Mouse (Mus musculus) embryonic facial prominence, embryonic 10.5 days (tissue): ENCODE data around the gene Pde4d. TPM values are rescaled to one million over a fixed set of nuclear protein-coding genes. Genes with fewer than 3 reads are reported as not detected.

Experiments used
- DNase-seq: peaks from one replicate; pipeline ENCODE4 v3.0.0-alpha.2; 2017; ENCODE audit warnings: low spot score
- H3K27ac ChIP-seq: fragments of 300-500 bp; sonication (generic); replicated peaks from 2 replicates; pipeline ENCODE4 v1.5.1; 2016; ENCODE audit warnings: mild to moderate bottlenecking
- H3K27me3 ChIP-seq: fragments of 300-500 bp; sonication (generic); replicated peaks from 2 replicates; pipeline ENCODE4 v1.6.1; 2016; ENCODE audit warnings: low read depth, mild to moderate bottlenecking; ENCODE audit not compliant: poor library complexity, severe bottlenecking
- H3K36me3 ChIP-seq: fragments of 300-500 bp; sonication (generic); replicated peaks from 2 replicates; pipeline ENCODE4 v1.6.1; 2016; ENCODE audit warnings: mild to moderate bottlenecking, moderate library complexity
- H3K4me1 ChIP-seq: fragments of 300-500 bp; sonication (generic); 2 replicates; pipeline ENCODE4 v1.6.1; 2016
- H3K4me3 ChIP-seq: fragments of 300-500 bp; sonication (generic); 2 replicates; pipeline ENCODE4 v1.5.1; 2016; ENCODE audit warnings: mild to moderate bottlenecking, moderate library complexity
- H3K9me3 ChIP-seq: fragments of 300-500 bp; sonication (generic); 2 replicates; pipeline ENCODE4 v1.6.1; 2016; ENCODE audit warnings: mild to moderate bottlenecking
- WGBS: fragments of 180-500 bp; shearing (Covaris S2); methylation state at CpG from one replicate; pipeline ENCODE4 v1.1.7; 2016; 5-methylcytosine and 5-hydroxymethylcytosine counted together
- polyA plus RNA-seq: library from polyadenylated mRNA; unstranded; fragments of >200 nt; fragmentation: Nextera tagmentation; extraction: Ambion mirVana; gene quantifications from 2 replicates; pipeline ENCODE4 v1.2.1, GENCODE M21; 2016

Gene Pde4d
- polyA plus RNA-seq, 1 experiment from 2014 or later: 19.7 TPM

DNA sequence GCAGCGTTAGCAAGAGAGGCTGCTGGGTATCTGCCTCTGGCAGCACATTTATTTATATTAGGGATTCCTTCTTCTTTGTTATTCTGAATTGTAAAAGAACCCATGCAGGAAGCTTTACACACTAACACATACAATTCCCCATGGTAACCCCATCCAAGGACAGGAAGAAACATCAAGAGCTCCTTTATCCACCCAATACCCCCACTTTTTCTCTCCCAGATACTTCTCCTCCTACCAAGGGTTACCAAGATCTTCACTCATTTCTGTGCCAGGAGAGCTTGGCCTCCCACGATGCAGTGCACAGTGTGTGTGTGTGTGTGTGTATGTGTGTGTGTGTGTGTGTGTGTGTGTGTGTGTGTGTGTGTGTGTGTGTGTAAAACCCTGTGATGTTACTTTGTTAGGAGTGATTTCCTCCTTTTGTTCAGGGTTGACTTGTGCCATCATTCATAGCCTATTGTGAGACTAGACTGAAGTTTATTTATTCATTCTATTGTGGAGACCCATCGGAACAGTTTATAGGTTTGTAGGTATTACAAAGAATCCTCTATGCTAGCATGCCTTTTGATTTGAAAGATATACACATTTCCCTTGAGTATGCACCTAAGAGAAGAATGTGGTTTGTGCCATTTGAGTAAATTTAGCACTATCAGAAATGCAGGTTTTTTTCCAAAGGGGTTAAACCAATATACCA, 846.7 kb downstream of the Pde4d start:
- Histone ChIP-seq H3K27me3 (no peaks in the 10 kb centered on the region), H3K9me3 (no peaks in the 10 kb centered on the region), H3K27ac (no peak overlapping the region), H3K4me3 (no peak overlapping the region), H3K4me1 (peaks cover 12% of the 10 kb centered on the region; the same call in 1 of the 2 replicates), H3K36me3 (no peaks in the 10 kb centered on the region)
- no peak for DNase-seq
- 61% methylated on average over 3 of the region's 3 CpGs for WGBS

DNA sequence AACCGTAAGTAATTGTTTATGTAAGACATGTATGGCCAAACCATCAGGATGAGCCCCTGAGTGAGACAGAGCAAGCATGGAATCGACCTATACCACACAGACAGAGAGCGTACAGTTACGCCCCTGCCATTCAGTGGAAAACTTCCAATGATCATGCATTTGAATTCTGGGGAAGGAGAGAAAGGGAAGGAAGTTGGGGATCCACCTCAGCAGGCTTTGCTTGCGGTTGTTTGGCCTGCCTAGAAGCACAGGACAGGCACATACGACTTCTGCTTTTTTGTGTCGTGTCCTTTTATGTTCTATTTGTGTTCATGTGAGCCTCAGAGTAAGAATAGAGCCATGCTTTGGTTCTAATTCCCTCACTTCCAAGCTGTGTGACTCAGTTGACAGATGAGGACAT, 849.1 kb downstream of the Pde4d start:
- DNase-seq: no peak
- no peaks in the 10 kb centered on the region for H3K9me3 ChIP-seq
- no peaks in the 10 kb centered on the region for H3K27me3 ChIP-seq
- no peak overlapping the region for H3K27ac ChIP-seq
- no peak overlapping the region for H3K4me3 ChIP-seq
- H3K4me1 ChIP-seq: peaks cover 9% of the 10 kb centered on the region; the same call in 1 of the 2 replicates
- H3K36me3 ChIP-seq: no peaks in the 10 kb centered on the region
- WGBS: 92% methylated on average over 7 of the region's 7 CpGs

DNA sequence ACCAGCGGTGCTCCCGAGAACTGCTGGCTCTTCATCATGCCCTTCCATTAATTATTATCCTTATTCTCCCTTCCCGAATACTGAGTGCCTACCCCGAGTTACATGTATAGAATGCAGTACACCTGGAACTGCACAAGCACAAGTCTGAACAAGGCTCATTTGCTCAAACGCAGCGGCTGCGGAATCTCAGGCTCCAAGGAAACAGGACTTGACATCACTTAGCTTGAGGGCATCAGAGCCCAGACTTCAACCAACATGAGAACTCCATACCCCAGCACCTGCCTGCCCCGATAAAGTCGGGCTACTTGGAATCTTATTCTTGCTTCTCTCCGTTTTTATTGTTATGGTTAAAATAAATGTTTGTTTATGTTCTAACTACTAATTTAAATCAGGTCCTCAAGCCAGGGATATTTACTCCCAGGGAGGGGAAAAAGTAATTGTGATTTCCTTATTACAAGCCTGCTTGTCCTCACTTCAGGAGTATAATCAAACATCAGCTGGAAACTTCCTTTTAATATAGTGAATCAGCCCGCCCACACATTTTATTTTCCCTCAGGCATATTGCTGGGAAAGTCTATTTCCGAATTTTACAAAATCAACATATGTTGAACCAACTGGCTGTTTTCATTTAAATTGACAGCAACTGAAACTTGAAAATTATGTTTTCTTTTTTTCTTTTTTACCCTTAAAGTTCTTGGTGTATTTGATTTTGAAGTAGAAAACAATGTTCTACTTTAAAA, 849.9 kb downstream of the Pde4d start:
- Histone ChIP-seq H3K9me3 (no peaks in the 10 kb centered on the region), H3K27ac (no peak overlapping the region), H3K4me3 (no peak overlapping the region), H3K4me1 (peaks cover 7% of the 10 kb centered on the region; the same call in 1 of the 2 replicates), H3K36me3 (no peaks in the 10 kb centered on the region), H3K27me3 (no peaks in the 10 kb centered on the region)
- DNase-seq: peak; percentile 16
- WGBS: 82% methylated on average over 12 of the region's 12 CpGs

DNA sequence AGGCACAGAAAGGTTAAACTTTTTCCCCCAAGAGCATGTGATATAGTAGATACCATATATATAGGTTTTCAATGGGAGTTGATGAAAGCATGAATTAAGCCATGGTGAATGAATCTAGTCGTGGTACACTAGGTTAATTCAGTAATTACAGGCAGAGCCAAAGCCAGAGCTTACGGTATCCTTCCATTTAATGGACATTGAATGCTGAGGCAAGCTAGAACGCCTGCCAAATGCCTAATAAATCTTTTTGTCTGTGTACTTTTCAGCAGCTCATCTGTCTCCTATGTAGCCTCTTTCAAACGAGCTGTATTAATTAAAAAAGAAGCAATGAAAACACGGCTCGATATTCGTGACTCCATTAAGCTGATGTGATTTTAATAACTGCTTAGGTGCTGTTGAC, 862.8 kb downstream of the Pde4d start:
- Histone ChIP-seq H3K4me3 (no peak overlapping the region), H3K27me3 (no peaks in the 10 kb centered on the region), H3K4me1 (no peaks in the 10 kb centered on the region), H3K9me3 (no peaks in the 10 kb centered on the region), H3K36me3 (no peaks in the 10 kb centered on the region), H3K27ac (no peak overlapping the region)
- DNase-seq: no peak
- WGBS: 82% methylated on average over 7 of the region's 7 CpGs

DNA sequence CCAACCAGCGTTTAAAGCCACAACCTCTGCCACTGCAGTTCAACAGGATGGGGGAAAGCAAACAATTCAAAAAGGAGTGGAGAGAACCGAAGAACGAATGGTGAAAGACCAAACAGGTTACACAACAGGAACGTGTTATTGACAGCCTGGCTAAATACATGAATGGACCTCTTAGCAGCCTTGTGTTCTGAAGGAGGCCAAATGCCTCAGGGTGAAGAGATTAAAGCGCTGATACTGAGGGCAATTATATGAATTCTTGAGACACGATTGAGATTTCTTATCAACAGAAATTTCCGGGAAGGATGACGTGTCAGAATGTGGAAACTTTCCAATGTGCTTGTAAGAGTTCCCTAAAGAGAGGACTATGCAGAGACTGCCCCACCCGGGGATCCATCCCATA, 865.9 kb downstream of the Pde4d start:
- Histone ChIP-seq H3K27ac (no peak overlapping the region), H3K36me3 (no peaks in the 10 kb centered on the region), H3K4me3 (no peak overlapping the region), H3K4me1 (peaks cover 9% of the 10 kb centered on the region), H3K27me3 (no peaks in the 10 kb centered on the region), H3K9me3 (no peaks in the 10 kb centered on the region)
- DNase-seq: no peak
- WGBS: 71% methylated on average over 9 of the region's 9 CpGs

DNA sequence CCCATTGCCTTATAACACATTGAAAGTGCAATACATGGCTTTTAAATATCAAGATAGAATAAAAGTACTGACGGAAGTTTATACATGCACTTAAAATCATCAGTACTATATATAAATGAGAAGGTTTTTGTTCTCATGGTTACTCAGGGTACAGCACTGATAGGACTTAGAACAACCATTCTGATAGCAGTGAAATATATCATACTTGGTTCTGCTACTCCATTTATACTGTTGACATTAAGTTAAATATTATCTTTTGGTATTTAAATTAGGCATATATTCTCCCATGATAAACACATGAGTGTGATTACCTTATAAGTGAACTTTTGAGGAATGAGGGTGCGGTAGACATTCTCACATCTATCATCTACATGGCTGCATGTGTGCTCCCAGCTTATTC, 867.9 kb downstream of the Pde4d start:
- DNase-seq: no peak
- no peaks in the 10 kb centered on the region for H3K27me3 ChIP-seq
- no peak overlapping the region for H3K4me3 ChIP-seq
- H3K9me3 ChIP-seq: no peaks in the 10 kb centered on the region
- no peak overlapping the region for H3K27ac ChIP-seq
- H3K36me3 ChIP-seq: no peaks in the 10 kb centered on the region
- WGBS: 94% methylated on average over 2 of the region's 2 CpGs
- peaks cover 9% of the 10 kb centered on the region for H3K4me1 ChIP-seq

GRCm38 (mm10) chr13:109318434-109318998, 868.8 kb downstream of the Pde4d start:
- 89% methylated on average over 3 of the region's 3 CpGs for WGBS
- H3K27me3 ChIP-seq: no peaks in the 10 kb centered on the region
- H3K4me1 ChIP-seq: peaks cover 9% of the 10 kb centered on the region
- H3K36me3 ChIP-seq: no peaks in the 10 kb centered on the region
- no peak overlapping the region for H3K4me3 ChIP-seq
- H3K9me3 ChIP-seq: no peaks in the 10 kb centered on the region
- no peak for DNase-seq
- H3K27ac ChIP-seq: no peak overlapping the region

GRCm38 (mm10) chr13:109326061-109326460, 876.3 kb downstream of the Pde4d start:
- Histone ChIP-seq H3K36me3 (no peaks in the 10 kb centered on the region), H3K4me3 (no peak overlapping the region), H3K4me1 (peaks cover 3% of the 10 kb centered on the region), H3K9me3 (no peaks in the 10 kb centered on the region), H3K27ac (no peak overlapping the region), H3K27me3 (no peaks in the 10 kb centered on the region)
- DNase-seq: no peak
- 88% methylated on average over 5 of the region's 5 CpGs for WGBS

GRCm38 (mm10) chr13:109331563-109331962, 881.8 kb downstream of the Pde4d start:
- no peaks in the 10 kb centered on the region for H3K36me3 ChIP-seq
- no peak for DNase-seq
- H3K9me3 ChIP-seq: no peaks in the 10 kb centered on the region
- peaks cover 3% of the 10 kb centered on the region for H3K4me1 ChIP-seq
- WGBS: 71% methylated on average over 1 of the region's 1 CpGs
- H3K27me3 ChIP-seq: no peaks in the 10 kb centered on the region
- H3K27ac ChIP-seq: no peak overlapping the region
- H3K4me3 ChIP-seq: no peak overlapping the region

- 61% methylated on average over 3 of the region's 3 CpGs for WGBS
- Histone ChIP-seq H3K36me3 (no peaks in the 10 kb centered on the region), H3K27me3 (no peaks in the 10 kb centered on the region), H3K4me1 (peaks cover 15% of the 10 kb centered on the region), H3K4me3 (no peak overlapping the region), H3K27ac (no peak overlapping the region), H3K9me3 (no peaks in the 10 kb centered on the region)
- DNase-seq: no peak
These were observed 892.2 kb downstream of the Pde4d start for GRCm38 (mm10) chr13:109341902-109342301.

GRCm38 (mm10) chr13:109342469-109342868, 892.7 kb downstream of the Pde4d start:
- H3K4me3 ChIP-seq: no peak overlapping the region
- H3K36me3 ChIP-seq: no peaks in the 10 kb centered on the region
- H3K27ac ChIP-seq: no peak overlapping the region
- H3K27me3 ChIP-seq: no peaks in the 10 kb centered on the region
- no peak for DNase-seq
- 52% methylated on average over 6 of the region's 6 CpGs for WGBS
- no peaks in the 10 kb centered on the region for H3K9me3 ChIP-seq
- H3K4me1 ChIP-seq: peaks cover 15% of the 10 kb centered on the region

- Histone ChIP-seq H3K9me3 (no peaks in the 10 kb centered on the region), H3K4me1 (peaks cover 15% of the 10 kb centered on the region), H3K27ac (no peak overlapping the region), H3K36me3 (no peaks in the 10 kb centered on the region), H3K4me3 (no peak overlapping the region), H3K27me3 (no peaks in the 10 kb centered on the region)
- 3% methylated on average over 4 of the region's 4 CpGs for WGBS
- peak; percentile 74 for DNase-seq
These were observed 893.8 kb downstream of the Pde4d start for GRCm38 (mm10) chr13:109343596-109343995.

DNA sequence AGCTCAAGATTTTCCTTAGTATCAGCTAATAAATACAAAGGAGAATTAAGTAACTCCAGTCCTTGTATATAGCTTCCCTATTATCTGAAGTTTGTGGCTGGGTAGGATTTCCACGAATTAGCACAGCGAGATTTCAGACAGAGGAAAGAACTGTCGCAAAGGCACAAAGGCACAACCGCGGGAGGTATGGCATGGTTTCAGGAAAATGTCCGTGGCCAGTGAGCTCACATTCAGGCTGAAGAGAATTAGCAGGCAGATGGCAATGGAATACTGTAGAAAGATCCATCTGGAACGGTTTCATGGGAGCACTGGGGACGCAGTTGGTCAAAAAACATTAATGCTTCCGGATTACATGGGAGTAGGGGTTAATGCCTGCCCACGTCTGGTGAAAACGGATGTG, 898.0 kb downstream of the Pde4d start:
- H3K9me3 ChIP-seq: no peaks in the 10 kb centered on the region
- no peaks in the 10 kb centered on the region for H3K27me3 ChIP-seq
- H3K36me3 ChIP-seq: no peaks in the 10 kb centered on the region
- peaks cover 9% of the 10 kb centered on the region for H3K4me1 ChIP-seq
- WGBS: 66% methylated on average over 11 of the region's 11 CpGs
- DNase-seq: no peak
- no peak overlapping the region for H3K27ac ChIP-seq
- no peak overlapping the region for H3K4me3 ChIP-seq
